Mouse (Mus musculus) WW6 (cell line): ENCODE results near the gene Adra2b.

Experiments
- DNase-seq: peaks from one replicate; pipeline ENCODE4 v3.0.0-alpha.2; 2013; ENCODE audit warnings: low read depth, low spot score

The Adra2b gene

GRCm38 (mm10) chr2:127383881-127384280 is 20.9 kb downstream of the Adra2b start:
- no peak for DNase-seq

GRCm38 (mm10) chr2:127387521-127387920 is 24.5 kb downstream of the Adra2b start:
- no peak for DNase-seq

- no peak for DNase-seq
Measured at GRCm38 (mm10) chr2:127390352-127390751, 27.3 kb downstream of the Adra2b start.

GRCm38 (mm10) chr2:127390846-127391245 is 27.8 kb downstream of the Adra2b start:
- no peak for DNase-seq

- DNase-seq = no peak
Measured at GRCm38 (mm10) chr2:127391323-127391722, 28.3 kb downstream of the Adra2b start.

GRCm38 (mm10) chr2:127394606-127395161 is 31.7 kb downstream of the Adra2b start:
- no peak for DNase-seq

GRCm38 (mm10) chr2:127398738-127399137 is 35.7 kb downstream of the Adra2b start:
- DNase-seq = no peak

GRCm38 (mm10) chr2:127411126-127411525 is 48.1 kb downstream of the Adra2b start:
- DNase-seq = no peak

- no peak for DNase-seq
Measured at GRCm38 (mm10) chr2:127415806-127416205, 52.8 kb downstream of the Adra2b start.

- DNase-seq = no peak
Measured at GRCm38 (mm10) chr2:127416706-127417105, 53.7 kb downstream of the Adra2b start.
